In genomic region chr19:47320331-47320668, GRCm38 (mm10) we compare ENCODE assay signal across 8 mouse cellular contexts.
DNase-seq lines count a peak whose midpoint lies in the region; TF ChIP-seq lines count a peak whose summit lies in the region.

No protein-coding gene starts in this region.

- no peak for TF ChIP-seq CTCF in olfactory bulb, adult 2 months (IDR thresholded peaks at IDR 0.05; ENCODE audit: insufficient read depth, low read depth, low read length)

- no peak for TF ChIP-seq POLR2A in olfactory bulb, adult 2 months (IDR thresholded peaks at IDR 0.05; ENCODE audit: insufficient read depth, low read depth, low read length)

- 0 out of 2 replicates have a peak overlapping the region, but pooled peaks have one; percentile 2 for H3K27ac ChIP-seq in olfactory bulb, adult 2 months (ENCODE audit: insufficient read depth, low read depth, low read length)

- DNase-seq in adrenal gland, adult 2 months: peak; percentile 61
- DNase-seq in adrenal gland, adult 18-20 months (ENCODE audit: low spot score in 2 of 2): no peak
- peak; percentile 57 for DNase-seq in urinary bladder, postnatal 25 days (ENCODE audit: low spot score)
- no peak for DNase-seq in urinary bladder, adult 2 months (ENCODE audit: low spot score)
- DNase-seq in kidney, postnatal 36 days: peak; percentile 58 to 76
- no peak for DNase-seq in layer of hippocampus, postnatal 25 days (ENCODE audit: extremely low spot score in 1 of 2, low spot score in 1 of 2)
- DNase-seq in spleen, postnatal 36 days (ENCODE audit: low spot score in 2 of 2): no peak

- H3K4me1 ChIP-seq in olfactory bulb, adult 2 months (ENCODE audit: control insufficient read depth, insufficient read depth, low read length): peaks cover 64% of the 10 kb centered on the region

- WGBS in olfactory bulb, adult 2 months: 35% methylated on average over 8 of the region's 8 CpGs

- no peak overlapping the region for H3K4me3 ChIP-seq in olfactory bulb, adult 2 months (ENCODE audit: insufficient read depth, low read depth, low read length)

Comparison
In these comparisons a context has a peak if more than half of its experiments do, and no peak if none do; other contexts are left out.
1. DNase-seq: peak in adrenal gland, adult 2 months (single experiment), urinary bladder, postnatal 25 days (single experiment) and kidney, postnatal 36 days (2 of 2); none in adrenal gland, adult 18-20 months (0 of 2), urinary bladder, adult 2 months (single experiment), layer of hippocampus, postnatal 25 days (0 of 2) and spleen, postnatal 36 days (0 of 2).